Mouse (Mus musculus): ENCODE measurements around the gene Mia.

Gene Mia

DNA sequence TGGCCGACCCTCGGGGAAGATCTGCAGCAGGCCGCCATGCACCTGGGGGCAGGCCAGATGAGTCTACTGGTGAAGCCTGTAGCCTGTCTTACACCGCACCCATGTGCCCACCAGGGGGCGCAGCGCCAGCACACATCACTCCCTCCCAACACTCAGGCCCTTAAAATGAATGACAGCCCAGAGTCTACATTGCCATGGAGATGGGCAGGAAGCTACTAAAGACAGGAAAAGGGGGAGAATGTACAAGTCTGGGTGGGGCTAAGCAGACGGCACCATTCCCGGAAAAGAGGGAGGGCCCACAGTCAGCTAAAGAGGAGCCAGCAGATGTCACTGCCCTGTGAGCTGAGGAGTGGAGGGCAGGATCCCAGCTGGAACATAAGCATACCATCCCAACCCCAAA, 21.1 kb downstream of the Mia start:
- peak; percentile 88 for DNase-seq (ENCODE audit: low spot score)

DNA sequence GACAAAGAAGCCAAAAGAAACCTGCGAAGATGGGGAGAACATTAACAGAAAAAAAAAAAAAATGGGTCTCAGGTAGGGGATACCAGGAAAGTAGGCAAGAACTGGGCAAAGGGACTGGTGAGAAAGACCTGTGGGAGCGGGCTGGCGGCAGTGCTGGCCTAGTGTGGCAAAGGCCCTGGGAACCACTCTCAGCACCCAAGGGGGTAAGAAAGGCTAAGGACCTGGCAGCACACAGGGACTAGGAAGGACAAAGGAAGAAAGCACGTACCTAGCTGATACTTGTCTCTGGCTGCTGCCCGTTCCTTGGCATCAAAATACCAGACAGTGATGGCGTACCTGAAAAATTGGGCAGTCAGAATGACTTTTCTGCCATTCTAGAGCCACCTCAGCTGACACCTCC, 21.7 kb downstream of the Mia start:
- no peak for DNase-seq (ENCODE audit: low spot score)

DNA sequence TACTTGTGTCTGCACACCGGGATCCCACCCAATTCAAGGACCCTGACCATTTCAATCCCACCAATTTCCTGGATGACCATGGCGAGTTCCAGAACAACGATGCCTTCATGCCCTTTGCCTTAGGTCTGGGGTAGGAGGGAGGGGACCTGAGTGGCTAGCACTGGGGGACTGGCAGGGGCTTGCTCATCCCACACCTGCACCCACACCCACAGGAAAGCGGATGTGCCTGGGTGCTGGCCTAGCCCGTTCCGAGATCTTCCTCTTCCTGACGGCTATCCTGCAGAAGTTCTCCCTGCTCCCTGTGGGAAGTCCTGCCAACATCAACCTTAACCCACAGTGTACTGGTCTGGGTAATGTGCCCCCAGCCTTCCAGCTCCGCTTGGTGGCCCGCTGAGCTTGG, 22.8 kb downstream of the Mia start:
- DNase-seq (ENCODE audit: low spot score): no peak

DNA sequence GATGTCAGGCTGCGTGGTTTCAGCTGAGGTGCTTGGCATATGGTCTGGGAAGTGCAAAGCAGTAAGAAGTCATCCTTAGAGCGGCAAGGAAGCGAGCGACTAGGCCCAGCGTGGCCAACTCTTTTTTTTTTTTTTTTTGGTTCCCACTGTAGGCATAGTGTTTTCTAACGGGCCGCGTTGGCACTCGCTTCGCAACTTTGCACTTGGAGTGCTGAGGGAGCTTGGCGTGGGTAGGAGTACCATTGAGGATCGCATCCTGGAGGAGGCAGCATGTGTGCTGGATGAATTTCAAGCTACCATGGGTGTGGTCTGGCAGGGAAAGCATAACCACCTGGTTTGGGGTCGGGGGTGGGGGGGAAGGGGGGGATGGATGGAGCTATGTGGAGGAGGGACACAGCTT, 25.0 kb downstream of the Mia start:
- DNase-seq (ENCODE audit: low spot score): no peak

DNA sequence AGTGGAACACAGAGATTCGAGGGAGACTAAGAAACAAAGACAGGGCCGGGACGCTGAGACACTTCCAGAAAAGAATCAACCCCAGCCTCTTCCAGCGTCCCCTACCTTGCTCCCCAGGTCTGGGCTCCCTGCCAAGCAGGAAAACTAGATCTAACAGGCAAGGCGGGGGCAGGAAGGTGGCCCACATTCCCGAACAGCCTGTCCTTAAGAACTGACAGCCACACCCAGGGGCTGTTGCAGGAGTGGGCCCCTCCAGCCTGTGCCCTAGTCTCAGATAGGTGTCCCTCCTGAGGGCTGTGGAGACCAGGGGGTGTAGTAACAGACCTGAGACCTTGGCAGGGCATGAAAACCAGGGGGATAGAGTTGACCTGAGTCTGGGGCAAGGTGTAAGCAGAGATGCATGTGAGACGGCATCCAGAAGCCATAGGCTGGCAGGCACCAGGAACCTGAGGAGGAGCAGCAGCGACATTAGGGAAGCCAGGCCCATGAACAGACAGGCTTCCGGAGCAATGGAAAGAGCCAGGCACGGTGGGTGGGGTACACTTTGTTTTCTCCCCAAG, 27.7 kb downstream of the Mia start, which contains the start of gene Cyp2t4:
Cyp2t4 (plus strand) TSS at position 510 of the 560 bp plus-strand sequence.
- no peak for DNase-seq (ENCODE audit: low spot score)

DNA sequence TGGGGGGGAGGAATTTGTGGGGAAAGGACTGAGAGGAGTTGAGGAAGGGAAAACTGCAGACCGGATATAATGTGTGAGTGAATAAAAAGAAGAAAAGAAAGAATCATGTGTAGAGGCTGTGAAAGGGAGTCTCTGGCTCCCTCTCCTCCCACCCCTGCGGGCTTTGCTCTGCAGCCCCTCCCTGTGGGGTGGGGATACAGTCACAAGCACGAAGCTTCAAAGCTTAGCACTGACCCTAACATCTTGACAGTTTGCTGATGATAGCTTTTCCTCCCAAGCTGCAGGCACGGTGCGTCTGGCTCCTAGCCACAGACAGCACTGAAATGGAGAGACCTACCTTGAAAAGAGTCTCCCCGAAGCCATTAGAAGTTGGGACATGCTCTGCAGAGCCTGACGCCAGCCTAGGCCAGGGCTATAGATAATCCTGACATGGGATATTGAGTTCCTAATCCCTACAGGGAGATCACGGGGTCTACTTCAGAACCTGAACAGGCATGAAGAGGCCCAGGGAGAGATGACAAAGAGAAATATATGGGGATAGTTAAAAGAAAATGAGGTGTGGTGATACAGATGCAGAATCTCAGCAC, 44.5 kb downstream of the Mia start:
- no peak for DNase-seq (ENCODE audit: low spot score)

DNA sequence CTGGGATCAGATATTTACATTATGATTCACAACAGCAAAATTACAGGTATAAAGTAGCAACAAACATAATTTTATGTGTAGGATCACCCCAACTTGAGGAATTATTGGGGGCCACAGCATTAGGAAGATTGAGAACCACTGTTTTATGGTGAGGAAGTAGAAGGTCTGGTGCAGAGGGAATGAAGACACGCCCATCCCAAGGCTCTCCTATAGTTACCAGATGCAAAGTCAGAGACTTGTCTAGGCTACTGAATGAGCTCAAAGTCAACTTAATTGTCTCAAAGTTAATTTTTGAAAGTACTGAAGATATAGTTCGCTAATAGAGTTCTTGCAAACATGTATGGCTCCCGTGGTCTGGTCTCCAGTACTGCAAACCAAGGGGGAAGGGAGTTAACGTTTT, 47.2 kb downstream of the Mia start:
- no peak for DNase-seq (ENCODE audit: low spot score)

DNA sequence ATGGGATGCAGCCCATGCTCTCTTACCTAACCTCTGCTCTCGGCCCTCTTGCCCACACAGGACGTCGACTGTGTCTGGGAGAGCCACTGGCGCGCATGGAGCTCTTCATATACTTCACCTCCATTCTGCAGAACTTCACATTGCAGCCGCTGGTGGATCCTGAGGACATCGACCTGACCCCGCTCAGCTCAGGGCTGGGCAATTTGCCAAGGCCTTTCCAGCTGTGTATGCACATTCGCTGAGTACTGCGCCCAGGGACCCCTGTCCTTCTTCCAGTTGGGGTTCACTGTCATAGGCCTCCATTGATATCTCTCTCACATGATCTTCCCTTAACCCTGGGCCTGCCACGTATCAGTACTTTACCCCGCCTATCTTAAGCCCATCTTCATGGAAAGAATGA, 47.8 kb downstream of the Mia start:
- no peak for DNase-seq (ENCODE audit: low spot score)

DNA sequence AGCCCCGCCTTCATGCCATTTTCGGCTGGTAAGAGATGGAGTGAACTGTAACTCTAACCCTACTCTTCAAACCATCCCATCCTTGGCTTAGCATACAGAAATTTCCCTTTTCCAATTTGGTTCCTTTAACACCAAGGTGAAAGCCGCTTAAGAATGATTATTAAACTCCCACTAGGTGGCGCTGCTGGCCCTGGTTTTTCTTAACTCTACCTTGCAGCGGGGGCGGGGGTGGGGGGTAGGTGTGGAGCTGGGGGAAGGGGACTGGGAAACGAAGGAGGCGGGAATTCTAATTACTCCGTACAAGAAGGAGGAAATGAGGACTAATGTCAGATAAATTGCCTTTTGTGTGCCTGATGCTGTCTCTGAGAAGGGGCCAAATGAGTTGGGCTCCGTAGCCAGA, 48.4 kb downstream of the Mia start:
- peak; percentile 79 for DNase-seq (ENCODE audit: low spot score)

DNA sequence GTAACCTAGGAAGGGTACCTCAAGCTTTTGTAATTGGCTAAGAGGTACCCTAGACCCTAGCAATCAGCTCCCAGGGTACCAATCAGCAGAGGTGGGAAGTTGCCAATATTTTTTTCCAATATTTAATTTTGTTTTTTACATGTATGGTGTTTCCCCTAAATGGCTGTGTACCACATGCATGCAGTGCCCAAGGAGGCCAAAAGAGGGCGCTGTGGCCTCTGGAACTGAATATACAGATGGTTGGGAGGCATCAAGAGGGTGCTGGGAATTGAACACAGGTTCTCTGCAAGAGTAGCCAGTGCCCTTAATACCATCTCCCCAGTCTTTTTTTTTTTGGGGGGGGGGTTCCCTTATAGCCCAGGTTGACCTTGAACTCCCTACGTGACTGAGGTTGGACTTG, 49.6 kb downstream of the Mia start:
- DNase-seq (ENCODE audit: low spot score): no peak

DNA sequence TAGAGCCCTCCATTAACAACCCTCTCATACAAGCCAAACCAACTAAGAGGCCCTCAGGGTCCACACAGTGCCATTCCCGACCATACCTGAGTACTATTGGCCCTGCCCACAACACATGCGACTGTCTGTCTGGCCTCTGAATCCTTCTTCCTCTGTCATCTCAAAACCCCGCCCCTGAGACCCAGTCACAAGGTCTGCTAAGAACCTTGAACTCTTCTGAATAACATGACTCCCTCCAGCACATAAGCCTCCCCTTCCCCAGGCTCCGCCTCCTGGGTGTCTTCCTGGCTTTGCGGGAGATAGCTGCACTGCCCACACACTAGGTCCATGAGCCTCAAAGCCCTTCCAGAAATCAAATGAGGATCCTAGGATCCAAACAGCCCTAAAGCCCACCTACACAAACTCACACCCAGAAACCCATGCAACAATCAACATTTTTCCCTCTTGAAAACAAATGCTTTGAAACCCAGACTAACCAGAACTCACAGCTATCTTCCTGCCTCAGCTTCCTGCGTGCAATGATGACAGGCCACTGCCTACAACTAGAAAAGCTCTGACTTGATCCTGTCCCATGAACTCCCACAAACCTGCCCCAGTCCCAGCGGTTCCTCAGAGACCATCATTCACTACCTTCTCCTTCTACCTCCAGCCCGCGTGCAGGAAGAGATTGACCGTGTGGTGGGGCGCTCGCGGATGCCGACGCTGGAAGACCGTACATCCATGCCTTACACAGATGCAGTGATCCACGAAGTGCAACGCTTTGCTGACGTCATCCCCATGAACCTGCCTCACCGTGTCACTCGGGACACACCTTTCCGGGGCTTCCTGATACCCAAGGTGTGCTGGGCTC, 50.2 kb downstream of the Mia start:
- DNase-seq (ENCODE audit: low spot score): no peak

DNA sequence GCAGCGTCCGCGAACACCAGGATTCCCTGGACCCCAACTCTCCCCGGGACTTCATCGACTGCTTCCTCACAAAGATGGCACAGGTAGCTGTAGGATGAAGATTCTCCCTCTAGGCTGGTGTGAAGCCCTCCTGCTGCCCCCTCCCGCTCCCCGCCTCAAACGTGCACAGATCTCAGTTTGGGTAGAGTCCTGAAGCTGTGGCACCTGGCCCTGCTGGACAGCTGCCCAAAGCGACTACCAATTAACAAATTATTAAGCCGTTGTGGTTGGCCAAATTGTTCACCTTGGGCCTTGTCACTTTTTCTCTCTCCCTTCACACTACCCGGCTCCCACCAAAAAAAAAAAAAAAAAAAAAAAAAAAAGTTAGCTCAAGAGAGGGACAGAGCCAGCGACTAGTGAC, 51.1 kb downstream of the Mia start:
- DNase-seq (ENCODE audit: low spot score): no peak

Data from embryo, embryonic 10.5 days (tissue).